ENCODE assay signal across 17 mouse cellular contexts in genomic region chr14:71882871-71883270, GRCm38 (mm10).
"Had no signal": no experiment of that assay in that cellular context is flagged by ENCODE, and none has a peak within 500 bp of the region (broad histone marks: within the 10 kb centered on the region; RNA-seq: fewer than 3 reads in every experiment).

No protein-coding gene starts in this region.

- H3K9ac ChIP-seq: liver, embryonic 14.5 days; lung, embryonic 14.5 days; midbrain, embryonic 12.5 days; neural tube, embryonic 13.5 days; neural tube, embryonic 15.5 days; stomach, embryonic 15.5 days had no signal

- H3K9me3 ChIP-seq: midbrain, embryonic 10.5 days; midbrain, embryonic 12.5 days; neural tube, embryonic 13.5 days; neural tube, embryonic 15.5 days; stomach, embryonic 15.5 days had no signal

- H3K27me3 ChIP-seq: midbrain, embryonic 12.5 days; neural tube, embryonic 13.5 days; neural tube, embryonic 15.5 days; stomach, embryonic 15.5 days had no signal

- ATAC-seq: midbrain, embryonic 16.5 days had no signal

- H3K36me3 ChIP-seq: midbrain, embryonic 10.5 days; midbrain, embryonic 12.5 days; neural tube, embryonic 13.5 days; neural tube, embryonic 15.5 days; stomach, embryonic 15.5 days had no signal

- H3K4me2 ChIP-seq: lung, embryonic 14.5 days; midbrain, embryonic 12.5 days; neural tube, embryonic 13.5 days; neural tube, embryonic 15.5 days; stomach, embryonic 15.5 days had no signal

- H3K27ac ChIP-seq: liver, embryonic 14.5 days; midbrain, embryonic 10.5 days; midbrain, embryonic 12.5 days; neural tube, embryonic 13.5 days; neural tube, embryonic 15.5 days; stomach, embryonic 15.5 days; stomach, postnatal 0 days had no signal

- H3K4me3 ChIP-seq: midbrain, embryonic 10.5 days; midbrain, embryonic 12.5 days; myocyte; neural tube, embryonic 13.5 days; neural tube, embryonic 15.5 days; stomach, embryonic 15.5 days had no signal

- DNase-seq: lung, adult 18-20 months; lung, embryonic 14.5 days; lung, postnatal 10 days; lung, postnatal 4 days; midbrain, embryonic 14.5 days; right cerebral cortex, postnatal 14 days; thymus, postnatal 14 days; thymus, postnatal 36 days had no signal

- H3K4me1 ChIP-seq: midbrain, embryonic 10.5 days; midbrain, embryonic 12.5 days; neural tube, embryonic 13.5 days; neural tube, embryonic 15.5 days; stomach, embryonic 15.5 days had no signal
